Mouse (Mus musculus) frontal cortex, postnatal 10 days (tissue): ENCODE data around the gene Rtp3.

Source experiments
- DNase-seq, 2 experiments: peaks; one replicate each; pipeline ENCODE4 v3.0.0; 2022; ENCODE audit warnings: low spot score in 2 of 2, mixed read lengths in 1 of 2

Gene Rtp3

GRCm38 (mm10) chr9:110945926-110946325, 44.5 kb downstream of the Rtp3 start, which contains the start of gene Tdgf1:
Gene Tdgf1 (minus strand): TSS chr9:110946158.
- DNase-seq: no peak

- no peak for DNase-seq
Measured at GRCm38 (mm10) chr9:110945343-110945742, 45.0 kb downstream of the Rtp3 start.

GRCm38 (mm10) chr9:110944265-110944664, 46.1 kb downstream of the Rtp3 start:
- no peak for DNase-seq

- no peak for DNase-seq
Measured at GRCm38 (mm10) chr9:110937506-110938490, 52.6 kb downstream of the Rtp3 start.

GRCm38 (mm10) chr9:110935941-110936340, 54.4 kb downstream of the Rtp3 start:
- DNase-seq: no peak
